Mouse (Mus musculus): Measurements from ENCODE around the gene Timm13.

DNA sequence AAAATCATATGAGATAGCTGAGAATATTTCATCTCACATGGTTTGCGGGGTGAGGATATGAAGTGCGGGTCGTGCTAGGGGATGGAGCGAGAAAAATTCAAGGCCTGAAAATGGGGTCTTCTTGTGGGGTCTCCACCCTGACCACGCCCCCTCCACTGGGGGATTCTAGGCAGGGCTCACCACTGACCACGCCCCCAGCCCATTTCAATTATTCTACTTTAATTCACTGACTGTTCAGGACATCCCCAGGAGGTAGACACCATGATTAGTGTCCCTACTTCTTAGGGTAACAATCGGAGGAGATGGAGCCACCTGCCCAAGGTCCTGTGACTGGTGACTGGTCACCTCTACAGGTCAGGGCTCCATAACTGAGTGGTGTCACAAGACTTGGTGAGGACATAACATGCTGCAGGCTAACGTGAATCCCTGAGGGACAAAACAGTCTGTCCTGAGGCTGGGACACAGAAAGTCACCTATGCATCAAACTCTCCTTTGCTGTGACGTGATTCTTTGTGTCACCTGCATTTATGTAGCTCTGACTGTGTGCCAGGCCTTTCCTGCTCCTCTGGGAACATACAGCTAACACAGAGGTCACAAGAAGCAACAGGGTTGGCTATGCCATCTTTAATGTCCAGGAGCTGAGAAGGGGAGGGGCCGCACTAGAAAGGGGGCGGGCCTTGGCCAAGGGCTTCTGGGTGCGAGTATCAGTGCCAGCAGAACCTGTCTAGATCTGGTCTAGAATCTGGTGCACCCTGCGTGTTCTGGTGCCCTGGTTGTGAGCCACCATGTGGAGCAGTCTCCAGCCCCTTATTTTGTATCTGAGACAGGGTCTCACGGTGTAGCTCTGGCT, 33.6 kb upstream of the Timm13 start:
- TF ChIP-seq EP300 (IDR thresholded peaks at IDR 0.05) (no peak), CTCF (IDR thresholded peaks at IDR 0.05) (no peak)

Data from lung, postnatal 0 days (tissue).